10 mouse cellular contexts compared by ENCODE assay signal in the genomic region with DNA sequence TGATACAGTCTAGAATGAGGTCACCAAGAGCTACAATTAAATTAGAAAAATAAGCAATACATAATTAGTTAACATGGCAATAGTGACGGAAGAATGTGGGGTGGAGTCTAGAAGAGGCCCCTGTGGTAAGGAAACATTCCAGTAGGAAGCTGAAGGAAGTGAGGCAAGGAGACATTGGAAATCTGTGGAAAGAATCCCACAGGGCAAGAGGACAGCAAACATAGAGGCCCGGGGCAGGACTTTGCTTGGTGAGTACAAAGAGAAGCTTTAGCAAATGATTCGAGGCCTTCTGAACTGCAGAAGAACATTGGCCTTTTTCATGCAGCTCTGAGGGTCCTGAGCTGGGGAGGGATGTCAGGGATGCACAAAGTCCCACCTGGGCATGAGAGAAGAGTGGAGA. TPM values are rescaled to one million over a fixed set of nuclear protein-coding genes. Genes with fewer than 3 reads are reported as not detected.
DNase-seq lines count a peak whose midpoint lies in the region; ATAC-seq and TF ChIP-seq lines count a peak whose summit lies in the region.
"Had no signal": no experiment of that assay in that cellular context is flagged by ENCODE, and none has a peak within 500 bp of the region (broad histone marks: within the 10 kb centered on the region; RNA-seq: fewer than 3 reads in every experiment).

A gene (plus strand): TSS at position 166 of the 400 bp plus-strand sequence.

- H3K9me3 ChIP-seq in heart, embryonic 16.5 days (replicated peaks; ENCODE audit: control insufficient read depth, low read length) = no peaks in the 10 kb centered on the region
- 0 out of 2 replicates have a peak, but pooled peaks cover 2% of the 10 kb centered on the region for H3K9me3 ChIP-seq in heart, embryonic 12.5 days (replicated peaks)
- H3K9me3 ChIP-seq: liver, embryonic 15.5 days had no signal

- H3K9ac ChIP-seq in heart, embryonic 16.5 days (ENCODE audit: low read length) = no peak within 1 kb of the TSS
- H3K9ac ChIP-seq in heart, embryonic 12.5 days = no peak within 1 kb of the TSS
- H3K9ac ChIP-seq: liver, embryonic 15.5 days had no signal

- peaks cover 14% of the 10 kb centered on the region for H3K4me1 ChIP-seq in heart, embryonic 16.5 days (ENCODE audit: control insufficient read depth, insufficient read depth, low read length)
- peaks cover 9% of the 10 kb centered on the region; the same call in 1 of the 2 replicates for H3K4me1 ChIP-seq in heart, embryonic 12.5 days (replicated peaks)
- no peaks in the 10 kb centered on the region; the same call in 1 of the 2 replicates for H3K4me1 ChIP-seq in testis, adult 2 months (ENCODE audit: control insufficient read depth, insufficient read depth, low read length)
- H3K4me1 ChIP-seq: liver, embryonic 15.5 days had no signal

- H3K4me2 ChIP-seq in heart, embryonic 16.5 days (ENCODE audit: low read depth, low read length) = peak within 1 kb of the TSS; percentile 16; the same call in 1 of the 2 replicates
- no peak within 1 kb of the TSS for H3K4me2 ChIP-seq in heart, embryonic 12.5 days
- H3K4me2 ChIP-seq: liver, embryonic 15.5 days had no signal

- ATAC-seq in heart, embryonic 16.5 days (replicated peaks; ENCODE audit: extremely low read depth, insufficient read depth, low FRiP score) = no peak
- ATAC-seq in heart, embryonic 12.5 days (ENCODE audit: insufficient number of reproducible peaks, low FRiP score) = no peak
- no peak for ATAC-seq in erythroblast, adult 5-6 weeks (replicated peaks; ENCODE audit: low FRiP score, poor library complexity, severe bottlenecking)
- no peak for ATAC-seq in megakaryocyte-erythroid progenitor cell, adult 5-6 weeks (replicated peaks; ENCODE audit: low FRiP score, low TSS enrichment, poor library complexity, severe bottlenecking)

- no peak for TF ChIP-seq POLR2A in testis, adult 2 months (IDR thresholded peaks at IDR 0.05; ENCODE audit: control insufficient read depth, low read depth, low read length)

- no peak for DNase-seq in testis, postnatal 14 days (ENCODE audit: low spot score)
- DNase-seq in layer of hippocampus, postnatal 14 days (ENCODE audit: low spot score in 2 of 2) = no peak
- DNase-seq in gastrocnemius, postnatal 25 days = no peak
- DNase-seq: right cerebral cortex, postnatal 14 days had no signal

- WGBS in heart, embryonic 16.5 days = 66% methylated on average over 3 of the region's 3 CpGs
- 77% methylated on average over 3 of the region's 3 CpGs for WGBS in heart, embryonic 12.5 days

- no peak for TF ChIP-seq CTCF in testis, adult 2 months (IDR thresholded peaks at IDR 0.05; ENCODE audit: control insufficient read depth, insufficient read depth, insufficient replicate concordance, low read depth, low read length)

- H3K27me3 ChIP-seq in heart, embryonic 16.5 days (ENCODE audit: control insufficient read depth, insufficient read depth, low read length) = no peaks in the 10 kb centered on the region
- H3K27me3 ChIP-seq in heart, embryonic 12.5 days (replicated peaks) = no peaks in the 10 kb centered on the region
- no peaks in the 10 kb centered on the region for H3K27me3 ChIP-seq in testis, adult 2 months (ENCODE audit: control insufficient read depth, insufficient read depth, low read length)
- H3K27me3 ChIP-seq: liver, embryonic 15.5 days had no signal

- H3K27ac ChIP-seq in heart, embryonic 16.5 days (ENCODE audit: low read length) = peak within 1 kb of the TSS; percentile 65
- H3K27ac ChIP-seq in heart, embryonic 12.5 days (ENCODE audit: poor library complexity, severe bottlenecking) = no peak within 1 kb of the TSS
- no peak within 1 kb of the TSS for H3K27ac ChIP-seq in testis, adult 2 months (ENCODE audit: control insufficient read depth, insufficient read depth, low read depth, low read length)
- H3K27ac ChIP-seq: liver, embryonic 15.5 days had no signal

- no peaks in the 10 kb centered on the region for H3K36me3 ChIP-seq in heart, embryonic 16.5 days (ENCODE audit: control insufficient read depth, insufficient read depth)
- no peaks in the 10 kb centered on the region for H3K36me3 ChIP-seq in heart, embryonic 12.5 days
- no peaks in the 10 kb centered on the region for H3K36me3 ChIP-seq in testis, adult 2 months (ENCODE audit: control insufficient read depth, insufficient read depth, low read length)
- H3K36me3 ChIP-seq: liver, embryonic 15.5 days had no signal

- no peak within 1 kb of the TSS for H3K4me3 ChIP-seq in heart, embryonic 16.5 days (ENCODE audit: low read length)
- H3K4me3 ChIP-seq in heart, embryonic 12.5 days = no peak within 1 kb of the TSS
- no peak within 1 kb of the TSS for H3K4me3 ChIP-seq in testis, adult 2 months (ENCODE audit: control insufficient read depth, low read depth, low read length)
- H3K4me3 ChIP-seq: liver, embryonic 15.5 days had no signal

RNA-seq across cellular contexts. Expression of the gene that starts here (rescaled TPM):
- polyA plus RNA-seq in heart, embryonic 16.5 days (2015; fragmentation: Nextera tagmentation; extraction: Ambion mirVana) = 6.9 and 8.9 TPM in 2 replicates
- polyA plus RNA-seq in heart, embryonic 12.5 days (2016; fragmentation: Nextera tagmentation; extraction: Ambion mirVana) = 9.2 and 9.4 TPM in 2 replicates
- 9.6 and 10.3 TPM in 2 replicates for polyA plus RNA-seq in testis, adult 2 months (2012; rRNA removed)
- total RNA-seq in layer of hippocampus, postnatal 14 days (2021) = 100 to 1,000 TPM; 256 to 259 TPM
- not detected in 2 replicates for total RNA-seq in erythroblast, adult 5-6 weeks (2015; ENCODE audit: low replicate concordance)
- total RNA-seq in erythroblast, adult 5-6 weeks (2017; ENCODE audit: low replicate concordance) = 0.28 TPM in 1 of 2 replicates, not detected in the other
- 1 to 10 TPM; 3.8 to 3.9 TPM for total RNA-seq in gastrocnemius, postnatal 25 days (2021)
- 0.42 and 0.54 TPM in 2 replicates for total RNA-seq in megakaryocyte-erythroid progenitor cell, adult 5-6 weeks (2014; fragmentation: Nextera tagmentation)
- 0.19 and 7.6 TPM in 2 replicates for total RNA-seq in megakaryocyte-erythroid progenitor cell, adult 5-6 weeks (2017)

Comparison
In these comparisons a context has a peak if more than half of its experiments do, and no peak if none do; other contexts are left out.
1. RNA of the gene that starts here (total RNA-seq): 256 to 259 TPM in layer of hippocampus, postnatal 14 days; 3.8 to 3.9 TPM in gastrocnemius, postnatal 25 days, 0.19 to 7.6 TPM in megakaryocyte-erythroid progenitor cell, adult 5-6 weeks and 0.28 TPM in erythroblast, adult 5-6 weeks; every median in the first group is over 10 times any median in the second.